Comparison of ENCODE assay signal across 20 mouse cellular contexts in the genomic region with DNA sequence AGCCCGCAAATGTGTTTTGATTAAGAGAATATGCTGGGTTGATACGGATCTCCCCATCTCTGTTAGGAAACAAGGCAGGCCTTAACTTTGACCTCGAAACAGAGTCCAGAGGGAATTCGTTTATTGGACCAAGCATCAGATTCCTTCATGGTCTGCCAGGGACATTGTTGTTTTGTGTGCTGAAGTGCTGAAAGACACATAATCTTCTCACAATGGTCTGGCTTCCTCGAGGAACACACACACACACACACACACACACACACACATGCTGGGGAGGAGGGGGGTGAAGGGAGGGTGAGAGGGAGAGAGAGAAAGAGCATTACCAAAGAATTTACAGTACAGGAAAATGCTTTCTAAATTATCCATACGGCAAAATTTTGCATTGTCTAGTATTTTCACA.
"Had no signal": no experiment of that assay in that cellular context is flagged by ENCODE, and none has a peak within 500 bp of the region (broad histone marks: within the 10 kb centered on the region; RNA-seq: fewer than 3 reads in every experiment).

No protein-coding gene starts in this region.

- DNase-seq: kidney, adult 8-10 months; kidney, postnatal 10 days; kidney, postnatal 4 days; left cerebral cortex, postnatal 4 days; liver, postnatal 0 days; lung, embryonic 14.5 days; right cerebral cortex, adult 18-20 months; right cerebral cortex, postnatal 14 days; right cerebral cortex, postnatal 4 days; thymus, adult 18-20 months; thymus, postnatal 36 days had no signal

- H3K4me3 ChIP-seq: kidney, embryonic 15.5 days; limb, embryonic 12.5 days; limb, embryonic 15.5 days; neural tube, embryonic 12.5 days; neural tube, embryonic 15.5 days had no signal

- H3K9ac ChIP-seq: kidney, embryonic 15.5 days; limb, embryonic 12.5 days; limb, embryonic 15.5 days; liver, embryonic 14.5 days; liver, postnatal 0 days; lung, embryonic 14.5 days; neural tube, embryonic 12.5 days; neural tube, embryonic 15.5 days had no signal

- H3K36me3 ChIP-seq: kidney, embryonic 15.5 days; limb, embryonic 12.5 days; limb, embryonic 15.5 days; neural tube, embryonic 12.5 days; neural tube, embryonic 15.5 days had no signal

- H3K27ac ChIP-seq: kidney, embryonic 15.5 days; limb, embryonic 12.5 days; limb, embryonic 15.5 days; liver, embryonic 14.5 days; macrophage; neural tube, embryonic 12.5 days; neural tube, embryonic 15.5 days had no signal

- H3K4me1 ChIP-seq: limb, embryonic 15.5 days; neural tube, embryonic 12.5 days; neural tube, embryonic 15.5 days had no signal

- H3K4me2 ChIP-seq: kidney, embryonic 15.5 days; limb, embryonic 12.5 days; limb, embryonic 15.5 days; liver, embryonic 11.5 days; lung, embryonic 14.5 days; neural tube, embryonic 12.5 days; neural tube, embryonic 15.5 days had no signal

- H3K9me3 ChIP-seq: kidney, embryonic 15.5 days; limb, embryonic 12.5 days; limb, embryonic 15.5 days; neural tube, embryonic 12.5 days; neural tube, embryonic 15.5 days had no signal

- ATAC-seq: liver, postnatal 0 days; lung, postnatal 0 days had no signal

- H3K27me3 ChIP-seq: kidney, embryonic 15.5 days; limb, embryonic 12.5 days; limb, embryonic 15.5 days; neural tube, embryonic 12.5 days; neural tube, embryonic 15.5 days had no signal
